Mouse (Mus musculus): ENCODE results near the gene Frmd8.
A peak's percentile ranks its signal among the peaks of the same experiment; 100 is the strongest.

The Frmd8 gene

GRCm38 (mm10) chr19:5806809-5807205 lies 68.3 kb downstream of the Frmd8 start:
- no peak for DNase-seq (ENCODE audit: low read depth, low spot score)

- DNase-seq (ENCODE audit: low read depth, low spot score), result no peak
Observed at GRCm38 (mm10) chr19:5806051-5806808, 68.8 kb downstream of the Frmd8 start.

DNA sequence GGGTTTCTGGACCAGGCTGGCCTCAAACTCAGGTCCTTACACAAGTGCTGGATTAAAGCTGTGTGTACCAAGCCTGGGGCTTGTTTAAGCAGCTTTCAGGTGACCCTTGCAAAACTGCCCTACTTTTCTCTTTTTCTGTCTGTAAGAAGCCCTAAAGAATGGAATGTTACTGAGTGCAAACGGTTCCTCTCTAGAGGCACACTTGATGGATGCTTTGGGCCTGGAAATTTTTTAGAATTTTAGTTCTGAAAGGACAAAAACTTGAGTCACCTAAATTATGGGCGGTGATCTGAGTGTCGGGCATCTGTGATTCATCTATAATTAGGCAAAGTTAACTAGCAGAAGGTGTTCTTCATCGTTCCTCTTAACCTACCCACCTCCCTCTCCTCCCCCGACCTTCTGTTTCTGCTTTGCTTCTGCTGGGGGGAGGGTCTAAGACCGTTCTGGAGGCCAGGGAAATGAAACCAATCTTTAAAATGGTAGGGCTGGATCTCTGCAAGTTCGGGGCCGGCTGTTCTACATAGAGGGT lies 70.6 kb downstream of the Frmd8 start:
- no peak for DNase-seq (ENCODE audit: low read depth, low spot score)

GRCm38 (mm10) chr19:5803881-5804279 lies 71.2 kb downstream of the Frmd8 start:
- DNase-seq (ENCODE audit: low read depth, low spot score), result no peak

GRCm38 (mm10) chr19:5803041-5803880 lies 71.8 kb downstream of the Frmd8 start:
- peak; percentile 98 for DNase-seq (ENCODE audit: low read depth, low spot score)

GRCm38 (mm10) chr19:5802787-5803040 lies 72.4 kb downstream of the Frmd8 start:
- DNase-seq (ENCODE audit: low read depth, low spot score), result no peak

DNA sequence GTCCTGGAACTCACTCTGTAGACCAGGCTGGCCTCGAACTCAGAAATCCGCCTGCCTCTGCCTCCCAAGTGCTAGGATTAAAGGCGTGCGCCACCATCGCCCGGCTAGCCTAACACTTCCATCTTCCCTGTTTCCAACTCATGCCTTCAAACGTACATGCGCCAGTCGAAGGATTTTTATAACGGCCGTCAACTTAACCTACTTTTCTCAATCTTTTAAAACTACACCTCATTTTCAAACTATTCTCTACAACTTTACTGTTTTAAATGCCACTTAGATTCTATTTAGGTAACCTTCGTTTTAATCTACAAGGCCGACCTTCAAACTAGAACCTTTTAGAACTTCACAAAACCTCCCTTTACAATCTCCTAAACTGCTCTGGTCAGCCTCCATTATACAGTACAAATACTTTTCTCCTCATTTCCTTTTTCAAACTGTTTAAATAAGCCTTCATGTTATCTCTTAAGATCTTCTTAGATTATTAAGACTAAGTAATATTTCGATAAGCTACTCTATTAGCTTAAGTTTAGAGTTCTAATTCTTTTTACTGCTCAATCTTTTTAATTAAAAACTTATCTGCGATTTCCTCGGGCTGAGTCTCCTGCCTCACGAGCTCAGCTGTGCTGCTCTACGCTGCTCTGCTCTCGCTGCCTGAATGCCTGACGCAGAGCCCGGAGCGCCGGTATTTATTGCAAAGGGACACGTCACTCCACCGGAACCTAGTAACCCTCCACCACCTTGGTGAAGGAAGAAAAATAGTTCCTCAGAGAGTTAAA lies 72.9 kb downstream of the Frmd8 start:
- peak; percentile 98 for DNase-seq (ENCODE audit: low read depth, low spot score)

DNA sequence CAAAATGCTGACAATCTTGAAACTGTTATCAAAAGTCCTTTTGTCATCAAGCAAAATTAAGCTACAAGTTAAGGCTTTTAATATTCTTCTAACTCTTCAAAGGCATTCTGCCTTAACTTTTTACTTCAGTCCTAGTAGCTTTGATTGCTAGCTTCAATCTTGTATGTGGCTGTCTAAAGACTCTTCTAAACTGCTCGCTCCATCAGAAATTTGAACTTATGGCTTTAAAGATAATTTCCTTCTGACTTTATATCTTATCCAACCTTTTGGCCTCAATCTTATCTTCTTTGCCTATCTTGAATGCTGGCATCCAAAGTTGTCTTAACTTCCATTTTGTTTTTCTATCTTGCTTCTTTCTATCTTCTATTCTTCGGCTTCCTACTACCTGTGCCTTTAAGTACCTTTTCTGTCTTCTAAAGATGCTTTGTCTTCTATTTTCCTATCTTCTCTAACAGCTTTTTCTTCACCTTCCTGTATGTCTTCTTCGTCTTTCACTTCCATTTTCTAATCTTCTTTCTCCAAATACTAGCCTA lies 73.6 kb downstream of the Frmd8 start:
- DNase-seq (ENCODE audit: low read depth, low spot score), result no peak

GRCm38 (mm10) chr19:5800632-5801431 lies 74.2 kb downstream of the Frmd8 start:
- DNase-seq (ENCODE audit: low read depth, low spot score), result no peak

- no peak for DNase-seq (ENCODE audit: low read depth, low spot score)
Observed at GRCm38 (mm10) chr19:5800350-5800631, 74.8 kb downstream of the Frmd8 start.
